Mouse (Mus musculus) neutrophil, adult 5-6 weeks (primary cell): Measurements from ENCODE around the gene Plpp3. TPM values are rescaled to one million over a fixed set of nuclear protein-coding genes. Genes with fewer than 3 reads are reported as not detected.
A peak's percentile ranks its signal among the peaks of the same experiment; 100 is the strongest.
"Not testable (repeated sequence)": the region's sequence is repeated elsewhere in the genome, so short reads cannot be mapped to it uniquely, and the experiment has no call there.

ENCODE experiments used
- ATAC-seq: fragments of 151-379, 151-347 bp; 2 replicates; pipeline ENCODE4 v1.8.0; 2017; ENCODE audit warnings: mild to moderate bottlenecking, moderate TSS enrichment; ENCODE audit not compliant: insufficient number of reproducible peaks, poor library complexity, low FRiP score, severe bottlenecking; ENCODE audit errors: extremely low read depth
- total RNA-seq: library from RNA; stranded (forward); fragments of 200-1000 nt; gene quantifications from 2 replicates; pipeline ENCODE4 v1.2.3, GENCODE M21; 2017

The Plpp3 gene
- total RNA-seq, 1 experiment from 2014 or later = 3.0 TPM

DNA sequence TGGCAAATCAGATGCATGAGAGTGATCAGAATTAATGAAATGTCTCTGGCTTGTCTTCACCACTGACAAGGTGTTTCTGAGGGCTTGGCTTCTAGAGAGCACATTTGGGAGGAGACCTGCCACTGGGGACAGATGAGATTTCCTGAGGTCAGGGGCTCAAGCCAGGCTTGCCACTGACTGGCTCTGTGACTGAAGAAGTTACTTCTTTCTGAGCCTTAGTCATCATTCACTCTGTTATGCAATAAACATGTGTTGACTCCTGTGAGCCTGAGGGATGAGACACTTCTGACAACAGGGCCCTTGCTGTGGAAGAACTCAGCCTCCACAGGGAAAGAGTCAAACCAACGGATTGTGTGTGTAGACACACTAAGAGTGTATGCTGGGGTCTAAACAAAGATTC, 91.0 kb downstream of the Plpp3 start:
- ATAC-seq = no peak

DNA sequence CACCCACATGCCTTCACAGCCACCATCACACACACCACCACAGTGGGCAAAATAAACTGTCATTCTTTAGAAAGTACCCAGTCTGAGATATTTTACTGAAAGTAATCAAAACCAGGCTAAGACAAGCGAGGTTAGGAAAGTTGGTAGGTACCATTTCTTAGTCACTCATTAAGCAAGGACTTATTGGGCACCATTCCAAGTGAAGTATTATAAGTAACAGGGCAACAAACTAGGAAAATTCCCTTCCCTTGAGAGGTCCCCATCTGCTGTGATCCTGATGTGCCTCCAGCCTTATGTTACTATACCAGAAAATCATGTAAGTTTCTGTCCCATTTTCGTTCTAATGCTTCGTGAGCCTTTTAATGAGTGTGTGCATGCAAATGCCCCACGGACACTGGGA, 92.1 kb downstream of the Plpp3 start:
- ATAC-seq = no peak

DNA sequence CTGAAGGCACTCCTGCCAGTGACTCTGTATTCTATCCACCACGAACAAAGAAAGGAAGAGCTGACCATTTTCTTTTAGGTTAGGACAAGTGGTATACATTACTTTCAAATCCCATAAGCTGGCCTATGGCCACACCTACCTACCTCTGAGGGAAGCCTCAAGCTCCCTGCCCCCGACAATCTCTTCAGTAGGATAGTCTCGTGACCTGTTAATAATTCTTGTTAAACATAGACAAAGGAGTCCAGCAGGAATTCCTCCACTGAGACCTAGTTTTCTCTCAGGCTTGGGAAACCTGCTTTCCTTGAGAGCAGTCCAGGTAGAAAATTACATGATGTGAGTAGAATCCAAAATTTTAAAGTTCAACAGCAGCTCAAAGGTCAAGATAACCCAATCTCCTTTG, 93.8 kb downstream of the Plpp3 start:
- ATAC-seq = no peak

DNA sequence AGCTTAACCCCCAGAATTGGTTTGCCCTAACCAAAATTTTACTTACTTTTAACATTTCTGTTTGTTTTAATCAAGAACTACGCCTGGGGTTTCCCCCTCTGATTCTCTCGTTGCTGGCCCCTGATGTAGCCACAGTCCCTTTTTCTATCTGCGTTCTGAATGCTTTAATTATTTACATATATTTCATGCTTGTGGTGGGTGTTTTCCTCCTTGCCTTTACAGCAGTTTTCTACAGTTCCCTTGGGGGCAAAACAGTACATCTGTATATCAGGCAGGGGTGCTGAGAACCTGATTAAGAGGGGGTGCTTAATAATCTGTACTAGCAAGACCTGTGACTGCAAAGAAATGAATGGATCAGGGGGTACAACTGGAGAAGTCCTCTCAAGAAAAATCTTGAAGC, 94.9 kb downstream of the Plpp3 start:
- no peak for ATAC-seq

DNA sequence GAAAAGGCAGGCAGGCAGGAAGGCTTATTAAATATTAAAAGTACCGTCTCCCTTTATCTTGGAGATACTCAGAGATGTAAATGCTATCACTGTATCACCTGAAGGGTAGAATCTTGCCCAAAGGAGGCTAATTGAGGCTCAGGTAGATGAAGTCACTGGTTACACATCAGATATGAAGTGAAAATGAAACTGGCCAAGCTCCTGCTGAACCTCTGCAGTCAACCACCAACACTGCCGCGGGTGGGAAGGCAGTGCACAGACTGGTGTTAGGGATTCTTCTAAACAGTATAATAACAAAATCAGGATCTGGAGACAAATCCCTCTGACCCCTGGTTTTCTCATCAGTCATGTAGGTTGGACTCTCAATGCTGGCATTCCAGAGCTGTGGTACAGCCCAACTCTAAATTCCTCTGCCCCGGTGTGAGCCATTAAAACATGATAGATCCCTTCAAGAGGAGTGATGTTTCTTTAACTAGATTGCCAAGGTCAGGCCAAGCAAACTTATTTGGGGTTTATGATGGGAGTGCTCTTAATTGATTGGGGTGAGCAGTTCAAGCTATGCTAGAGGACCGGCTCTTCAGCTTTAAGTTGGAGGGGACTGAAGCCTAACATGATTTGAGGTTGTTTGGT, 95.5 kb downstream of the Plpp3 start:
- ATAC-seq = peak; percentile 63; the same call in 1 of the 2 replicates

DNA sequence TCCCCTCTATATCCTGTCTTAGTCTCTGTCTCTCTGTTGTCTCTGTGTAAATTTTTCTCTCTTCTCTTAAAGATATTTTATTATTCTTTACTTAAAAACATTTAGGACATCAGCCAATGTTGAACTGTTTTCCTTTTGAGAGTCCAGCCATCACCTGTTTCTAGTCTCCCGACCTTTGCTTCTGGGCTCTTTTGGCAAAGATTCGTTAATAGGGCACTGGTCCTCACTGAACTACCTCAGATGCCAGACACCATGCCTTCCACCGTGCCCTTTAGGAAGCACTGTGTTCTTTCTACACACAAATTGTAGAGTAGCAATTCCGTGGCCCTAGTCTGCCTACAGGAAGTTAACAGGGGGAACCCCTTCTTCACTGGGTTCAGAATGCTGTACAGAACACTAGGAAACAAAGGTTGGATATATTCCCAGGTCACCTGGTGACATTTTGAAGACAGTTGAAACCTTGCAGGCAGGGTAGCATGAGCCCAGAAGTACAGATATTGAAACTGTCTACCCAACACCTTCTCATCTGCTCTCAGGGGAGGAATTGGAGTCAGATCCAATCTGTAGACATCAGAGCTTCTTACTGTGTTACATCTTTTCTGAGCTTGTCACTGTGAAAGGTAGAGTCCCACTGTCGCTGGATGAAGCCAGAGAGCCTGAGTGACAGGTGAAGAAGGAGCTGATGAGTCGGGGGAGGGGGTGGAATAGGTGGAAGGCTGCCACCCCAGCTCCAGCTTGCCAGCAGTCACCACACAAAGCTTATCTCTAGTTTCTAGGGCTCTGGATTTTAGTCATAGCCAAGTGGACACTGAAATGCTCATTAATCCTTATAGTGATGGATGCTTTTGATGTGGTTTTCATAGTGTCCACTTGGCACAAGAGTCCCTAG, 96.5 kb downstream of the Plpp3 start:
- ATAC-seq = no peak

DNA sequence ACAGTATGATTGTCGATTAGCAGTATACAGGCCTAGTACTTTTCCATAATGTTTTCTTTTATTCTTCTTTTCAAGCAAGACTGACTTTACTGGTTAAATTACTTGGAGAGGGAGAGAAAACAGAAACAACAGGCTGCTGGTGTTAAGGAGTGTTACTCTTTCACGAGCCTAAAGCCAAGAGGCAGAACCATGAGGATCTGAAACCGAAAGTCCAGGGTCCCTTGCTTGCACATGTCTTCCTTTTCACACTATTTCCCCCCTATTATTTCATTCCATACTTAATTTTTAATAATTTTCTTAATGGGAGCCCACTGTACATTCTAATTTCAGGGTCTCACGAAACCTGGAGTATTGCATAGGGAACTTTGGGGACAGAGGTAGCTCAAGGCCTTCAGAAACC, 97.2 kb downstream of the Plpp3 start:
- ATAC-seq = no peak

DNA sequence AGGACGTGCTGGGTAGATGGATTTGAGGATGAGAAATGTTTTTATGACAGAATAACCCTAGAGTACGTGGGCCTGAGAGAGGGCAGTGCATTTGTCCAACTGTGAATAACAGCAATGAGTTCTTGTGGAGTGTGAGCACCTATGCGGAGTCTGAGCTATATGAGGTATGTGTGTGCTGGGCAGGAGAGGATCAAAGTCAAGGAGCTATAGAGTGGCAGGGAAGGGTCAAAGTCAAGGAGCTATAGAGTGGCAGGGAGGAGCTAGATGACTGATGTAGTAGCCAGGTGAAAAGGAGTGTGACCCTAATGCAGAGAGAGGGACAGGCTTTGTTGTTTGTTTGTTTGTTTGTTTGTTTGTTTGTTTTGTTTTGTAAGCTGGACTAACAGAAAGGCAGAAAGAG, 98.0 kb downstream of the Plpp3 start:
- no peak for ATAC-seq

DNA sequence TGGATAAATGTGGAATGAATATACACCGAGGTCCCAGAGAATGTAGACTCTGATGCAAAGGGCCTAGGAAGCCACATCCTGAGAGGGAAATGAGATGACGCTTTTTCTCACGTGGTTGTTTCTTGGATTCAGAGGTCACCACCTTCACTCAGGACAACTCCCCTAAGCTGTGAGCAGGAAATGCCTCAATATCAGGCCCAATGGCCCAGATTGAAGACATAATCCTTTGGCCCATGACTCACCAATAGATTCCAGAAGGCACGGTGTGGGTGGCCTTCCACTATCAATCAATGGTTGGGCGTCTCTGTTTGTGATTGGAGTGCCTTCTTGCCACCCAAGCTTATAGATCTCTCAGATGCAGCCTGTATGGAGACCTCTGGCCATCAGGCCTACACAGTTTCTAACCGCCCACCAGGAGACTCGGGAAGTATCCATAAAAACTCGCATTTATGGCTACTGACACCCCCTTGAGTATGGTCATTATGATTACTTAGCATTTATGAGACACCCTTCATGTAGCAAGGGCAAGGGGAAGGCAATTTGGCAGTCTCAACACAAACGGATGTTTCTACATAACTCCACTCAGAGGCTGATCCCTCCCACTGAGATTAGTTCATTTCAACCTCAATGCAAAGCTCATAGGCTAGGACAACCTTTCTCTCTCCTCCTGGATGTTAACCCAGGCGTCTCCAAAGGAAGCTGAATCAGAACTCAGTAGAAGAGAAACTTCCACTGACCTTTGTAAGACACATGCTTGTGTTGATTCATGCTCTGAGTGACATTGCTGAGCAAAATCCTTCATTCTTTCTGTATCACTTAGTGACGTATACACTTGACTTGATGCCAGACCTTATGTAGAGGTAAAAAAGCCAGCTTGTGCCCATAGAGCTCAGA, 100.8 kb downstream of the Plpp3 start:
- no peak for ATAC-seq

DNA sequence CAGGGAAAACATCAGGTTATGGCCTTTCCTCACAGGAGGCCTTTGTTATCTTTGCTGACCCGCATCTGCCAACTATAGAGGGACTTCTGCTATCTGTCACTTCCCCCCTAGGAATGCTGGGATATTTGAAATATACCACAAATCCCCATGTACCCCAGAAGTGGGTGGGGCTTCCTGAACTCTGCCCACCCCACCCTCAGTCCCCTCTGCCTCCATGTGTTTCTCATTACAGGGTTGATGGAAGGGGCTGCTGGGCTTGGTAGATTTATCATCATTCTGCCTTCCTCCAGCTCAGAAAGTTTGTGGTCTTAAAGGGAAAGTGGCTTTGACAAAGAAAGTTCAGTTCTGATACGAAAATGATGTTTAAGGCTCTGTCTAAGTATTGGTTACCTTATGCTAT, 103.2 kb downstream of the Plpp3 start:
- ATAC-seq = no peak

DNA sequence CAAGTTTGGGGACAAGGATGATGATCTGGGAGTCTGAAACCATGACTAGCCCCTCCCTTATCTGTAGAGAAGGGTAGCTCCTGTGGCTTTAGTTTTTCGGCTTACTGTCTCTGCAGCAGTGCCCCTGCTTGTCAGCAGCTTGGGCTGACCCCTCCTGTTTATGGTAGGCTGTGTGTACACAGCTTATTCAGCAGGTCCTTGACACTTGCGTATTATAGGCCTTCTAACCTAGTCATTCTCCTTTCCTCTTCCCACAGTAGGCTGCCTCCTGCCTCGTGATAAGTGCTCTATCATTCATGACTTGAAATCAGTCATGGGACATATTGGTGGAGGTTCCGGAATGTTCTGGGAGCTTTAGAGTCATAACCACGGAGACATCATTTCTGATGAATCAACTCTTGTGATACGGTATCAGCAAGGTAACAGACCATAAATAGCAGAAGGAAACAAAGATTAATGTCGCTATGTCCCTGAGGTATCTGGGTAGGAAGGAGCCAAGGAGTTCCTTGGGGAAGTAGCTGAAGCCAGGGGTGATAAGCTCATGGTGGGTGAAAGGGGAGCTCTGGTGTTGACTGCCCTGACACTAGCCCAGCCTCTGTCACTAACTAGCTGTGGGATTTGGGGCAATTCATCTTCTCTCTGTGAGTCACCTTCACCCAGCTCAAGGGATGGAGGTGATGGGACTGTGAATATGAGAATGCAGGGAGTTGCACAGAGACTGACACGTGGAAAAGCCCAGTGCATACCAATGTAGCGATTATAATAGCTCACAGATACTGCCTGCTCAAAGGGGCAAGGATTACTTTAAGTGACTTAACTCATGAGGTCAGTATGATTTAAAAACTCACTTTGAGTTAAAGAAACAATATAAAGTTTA, 104.0 kb downstream of the Plpp3 start:
- no peak for ATAC-seq

DNA sequence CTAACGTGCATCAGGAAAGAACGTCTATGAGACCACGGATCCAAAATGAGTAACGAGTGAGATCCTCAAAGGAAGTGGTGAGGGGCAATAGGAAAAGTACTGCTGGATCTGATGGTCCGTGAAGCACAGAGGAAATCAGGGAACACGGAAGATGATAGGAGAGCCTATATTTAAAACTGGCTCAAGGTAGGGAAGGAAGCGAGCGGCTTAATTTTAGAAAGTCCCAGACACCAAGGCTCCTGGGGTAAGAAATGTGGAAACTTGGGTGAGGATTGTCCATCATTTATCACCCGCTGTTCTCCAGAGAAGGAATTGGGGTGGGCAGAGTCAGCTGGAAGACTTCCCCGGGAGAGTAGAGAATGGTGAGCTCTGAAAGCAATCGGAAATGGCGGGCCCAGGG, 105.2 kb downstream of the Plpp3 start:
- no peak for ATAC-seq

DNA sequence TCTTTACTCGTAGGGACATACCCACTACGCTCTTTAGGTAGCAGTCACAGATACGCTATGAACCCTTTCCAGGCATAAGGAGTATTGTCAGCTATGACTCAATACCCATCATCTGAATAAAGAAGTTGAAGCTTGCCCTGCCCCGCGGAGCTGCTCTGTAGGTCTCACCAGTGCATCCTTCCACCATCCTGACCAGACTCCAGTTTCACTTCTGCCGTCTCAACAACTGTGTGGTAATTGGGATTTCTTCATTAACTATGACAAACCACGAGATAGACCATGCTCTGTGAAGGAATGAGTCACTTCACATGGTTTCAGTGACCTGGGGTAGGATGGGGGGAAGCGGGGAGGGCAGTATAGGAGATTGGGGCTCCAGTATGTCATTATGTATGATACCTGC, 106.5 kb downstream of the Plpp3 start:
- ATAC-seq = peak; percentile 44; the same call in 1 of the 2 replicates

DNA sequence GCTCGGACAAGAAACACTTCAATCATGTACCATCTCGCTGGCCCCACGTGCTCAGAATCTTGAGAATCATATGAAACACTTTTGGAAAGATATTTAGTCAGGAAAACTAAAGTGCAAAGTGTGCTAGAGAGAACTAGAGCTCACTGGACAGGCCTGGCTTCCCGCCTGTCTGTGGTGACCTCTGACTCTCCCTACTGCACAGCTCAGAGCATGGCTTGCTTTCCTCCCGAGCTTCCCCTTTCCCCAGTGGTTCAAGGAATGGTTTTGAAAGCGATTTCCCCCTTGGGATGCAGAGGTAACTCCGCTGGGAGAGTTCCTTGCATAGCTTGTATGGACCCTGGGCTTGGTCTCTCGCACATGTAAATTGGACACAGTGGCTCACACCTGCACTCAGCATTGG, 107.9 kb downstream of the Plpp3 start:
- no peak for ATAC-seq

DNA sequence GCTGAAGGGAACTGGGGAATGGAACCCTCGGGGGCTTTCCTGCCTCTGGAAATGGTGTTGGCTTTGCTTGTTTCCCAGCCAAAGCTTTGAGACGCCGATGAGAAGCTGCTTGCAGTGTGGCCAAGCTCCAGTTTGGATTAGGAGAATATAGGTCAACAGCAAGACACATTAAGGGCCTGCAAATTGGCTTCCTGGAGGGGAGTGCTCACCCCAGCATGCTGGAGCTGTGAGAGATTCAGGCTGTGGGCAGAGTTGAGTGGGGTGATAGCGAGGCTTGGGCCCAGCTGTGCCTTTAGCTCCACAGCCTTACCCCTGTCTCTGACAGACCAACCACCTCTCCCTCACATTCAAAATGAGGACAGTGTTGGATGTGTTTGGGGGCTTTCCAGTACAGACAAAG, 108.5 kb downstream of the Plpp3 start:
- no peak for ATAC-seq

DNA sequence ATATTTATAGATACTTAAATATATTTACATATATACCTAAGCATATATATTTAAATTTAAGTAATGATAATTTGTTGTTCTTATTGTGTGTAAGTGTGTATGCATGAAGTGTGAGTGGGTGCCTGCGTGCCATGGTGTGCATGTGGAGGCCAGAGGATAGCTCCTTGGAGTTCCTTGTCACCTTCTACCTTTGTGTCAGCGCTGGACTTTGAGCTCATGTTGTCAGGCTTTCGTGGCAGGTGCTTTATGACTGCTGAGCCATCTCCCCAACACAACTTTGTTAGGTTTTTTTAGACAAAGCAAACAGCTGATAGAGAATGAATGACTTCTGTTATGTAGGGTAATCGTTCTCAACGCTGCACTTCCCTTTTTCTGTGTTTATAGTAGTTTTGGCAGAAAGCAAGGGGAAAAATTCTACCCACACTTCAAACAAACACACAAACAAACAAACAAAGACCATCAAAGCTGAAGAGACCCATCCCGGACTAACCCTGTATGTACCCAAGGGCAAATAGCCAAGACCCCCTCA, 111.1 kb downstream of the Plpp3 start:
- ATAC-seq = no peak

DNA sequence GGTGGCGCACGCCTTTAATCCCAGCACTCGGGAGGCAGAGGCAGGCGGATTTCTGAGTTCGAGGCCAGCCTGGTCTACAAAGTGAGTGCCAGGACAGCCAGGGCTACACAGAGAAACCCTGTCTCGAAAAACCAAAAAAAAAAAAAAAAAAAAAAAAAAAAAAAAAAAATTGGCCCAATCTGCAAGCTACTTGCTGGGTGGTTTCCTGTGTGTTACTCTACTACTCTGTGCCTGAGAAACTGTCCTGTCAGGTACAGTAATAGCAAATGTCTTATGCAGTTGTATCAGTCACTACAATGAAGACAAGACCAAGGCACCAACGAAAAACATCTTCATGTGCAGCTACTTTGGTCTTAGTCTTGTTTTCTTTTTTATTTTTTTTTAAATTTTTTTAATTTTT, 112.3 kb downstream of the Plpp3 start:
- not testable (repeated sequence) for ATAC-seq

DNA sequence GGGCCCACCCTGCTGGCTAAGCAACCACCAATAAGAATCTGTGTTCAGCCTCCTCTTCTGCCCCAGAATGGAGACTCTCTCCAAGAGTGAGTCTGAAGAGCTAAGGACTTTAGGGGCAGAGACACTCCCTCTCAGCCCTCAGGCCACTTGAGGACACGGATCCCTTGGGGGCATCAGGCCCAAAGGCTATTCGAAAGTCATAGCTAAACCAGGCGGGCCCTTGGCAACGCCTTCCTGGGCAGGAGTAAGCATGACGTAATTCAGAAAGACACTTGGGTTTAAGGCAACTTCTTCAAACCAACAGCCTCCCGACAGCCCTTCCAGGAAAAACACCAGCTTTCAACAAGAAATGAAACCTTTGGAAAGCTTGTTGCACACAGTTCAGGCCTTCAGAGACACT, 114.0 kb downstream of the Plpp3 start:
- no peak for ATAC-seq
